Mouse (Mus musculus): ENCODE measurements around the gene Tspear. TPM values are rescaled to one million over a fixed set of nuclear protein-coding genes. Genes with fewer than 3 reads are reported as not detected.

Tspear gene
- polyA plus RNA-seq, 1 experiment from 2014 or later = 0.05 TPM

GRCm38 (mm10) chr10:77890987-77891565, 204.7 kb downstream of the Tspear start:
- Histone ChIP-seq H3K27ac (no peak overlapping the region), H3K9me3 (replicated peaks) (no peaks in the 10 kb centered on the region)
- 61% methylated on average over 8 of the region's 8 CpGs for WGBS (ENCODE audit: insufficient replicate concordance)

DNA sequence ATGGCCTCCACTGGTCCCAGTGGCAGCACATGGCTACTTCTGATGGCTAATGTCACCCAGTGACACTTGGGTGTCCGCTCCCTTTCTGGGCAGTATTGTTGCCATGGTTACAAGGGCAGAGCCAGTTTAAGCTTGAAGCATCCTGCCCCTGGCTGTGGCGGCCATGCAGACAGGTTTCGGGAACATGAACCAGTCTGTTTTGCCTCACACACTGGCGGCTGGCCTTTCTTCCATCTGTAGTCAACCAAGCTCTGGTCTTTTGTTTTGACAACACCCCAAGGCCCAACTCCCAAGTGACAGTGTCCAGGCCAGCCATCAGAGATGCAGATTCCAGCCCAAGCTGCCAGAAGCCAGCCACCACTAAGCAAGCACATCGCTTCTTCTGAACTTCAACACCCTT, 209.2 kb downstream of the Tspear start:
- Histone ChIP-seq H3K27me3 (replicated peaks) (peaks cover 13% of the 10 kb centered on the region), H3K36me3 (no peaks in the 10 kb centered on the region), H3K4me3 (no peak overlapping the region), H3K4me1 (no peaks in the 10 kb centered on the region), H3K4me2 (no peak overlapping the region), H3K9me3 (replicated peaks) (no peaks in the 10 kb centered on the region), H3K27ac (no peak overlapping the region), H3K9ac (no peak overlapping the region)
- no peak for ATAC-seq
- WGBS (ENCODE audit: insufficient replicate concordance) = 60% methylated on average over 5 of the region's 5 CpGs

More at GRCm38 (mm10) chr10:77890987-77891565, 204.7 kb downstream of the Tspear start:
- ATAC-seq = no peak
- H3K9ac ChIP-seq = no peak overlapping the region
- 0 out of 2 replicates have a peak, but pooled peaks cover 6% of the 10 kb centered on the region for H3K27me3 ChIP-seq (replicated peaks)
- H3K4me3 ChIP-seq = no peak overlapping the region
- H3K4me2 ChIP-seq = no peak overlapping the region
- H3K4me1 ChIP-seq = no peaks in the 10 kb centered on the region
- no peaks in the 10 kb centered on the region for H3K36me3 ChIP-seq

DNA sequence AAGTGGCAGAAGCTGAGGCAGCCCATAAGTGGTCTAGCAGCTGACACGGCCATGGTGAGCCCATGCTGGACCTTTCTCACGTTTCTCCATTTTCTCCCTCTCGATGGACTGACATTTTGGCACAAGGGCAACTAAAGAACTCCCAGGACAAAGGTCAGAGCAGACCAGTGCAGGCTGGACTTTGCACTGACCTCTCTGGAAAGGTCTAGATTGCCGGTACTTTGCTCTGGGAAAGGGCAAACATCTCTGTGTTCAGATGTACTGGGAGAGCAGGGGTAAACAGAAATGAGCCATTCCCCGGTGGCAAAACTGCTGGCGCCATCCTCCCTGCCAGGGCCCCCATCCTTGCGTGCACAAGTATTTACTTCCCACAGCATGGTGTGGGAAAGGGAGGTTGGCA, 213.8 kb downstream of the Tspear start:
- Histone ChIP-seq H3K36me3 (no peaks in the 10 kb centered on the region), H3K27ac (0 out of 2 replicates have a peak overlapping the region, but pooled peaks have one; percentile 37), H3K9me3 (replicated peaks) (no peaks in the 10 kb centered on the region), H3K4me3 (no peak overlapping the region), H3K27me3 (replicated peaks) (peaks cover 39% of the 10 kb centered on the region), H3K4me2 (peak overlapping the region; percentile 83), H3K9ac (no peak overlapping the region), H3K4me1 (peaks cover 22% of the 10 kb centered on the region)
- ATAC-seq = no peak
- WGBS (ENCODE audit: insufficient replicate concordance) = 63% methylated on average over 7 of the region's 7 CpGs

DNA sequence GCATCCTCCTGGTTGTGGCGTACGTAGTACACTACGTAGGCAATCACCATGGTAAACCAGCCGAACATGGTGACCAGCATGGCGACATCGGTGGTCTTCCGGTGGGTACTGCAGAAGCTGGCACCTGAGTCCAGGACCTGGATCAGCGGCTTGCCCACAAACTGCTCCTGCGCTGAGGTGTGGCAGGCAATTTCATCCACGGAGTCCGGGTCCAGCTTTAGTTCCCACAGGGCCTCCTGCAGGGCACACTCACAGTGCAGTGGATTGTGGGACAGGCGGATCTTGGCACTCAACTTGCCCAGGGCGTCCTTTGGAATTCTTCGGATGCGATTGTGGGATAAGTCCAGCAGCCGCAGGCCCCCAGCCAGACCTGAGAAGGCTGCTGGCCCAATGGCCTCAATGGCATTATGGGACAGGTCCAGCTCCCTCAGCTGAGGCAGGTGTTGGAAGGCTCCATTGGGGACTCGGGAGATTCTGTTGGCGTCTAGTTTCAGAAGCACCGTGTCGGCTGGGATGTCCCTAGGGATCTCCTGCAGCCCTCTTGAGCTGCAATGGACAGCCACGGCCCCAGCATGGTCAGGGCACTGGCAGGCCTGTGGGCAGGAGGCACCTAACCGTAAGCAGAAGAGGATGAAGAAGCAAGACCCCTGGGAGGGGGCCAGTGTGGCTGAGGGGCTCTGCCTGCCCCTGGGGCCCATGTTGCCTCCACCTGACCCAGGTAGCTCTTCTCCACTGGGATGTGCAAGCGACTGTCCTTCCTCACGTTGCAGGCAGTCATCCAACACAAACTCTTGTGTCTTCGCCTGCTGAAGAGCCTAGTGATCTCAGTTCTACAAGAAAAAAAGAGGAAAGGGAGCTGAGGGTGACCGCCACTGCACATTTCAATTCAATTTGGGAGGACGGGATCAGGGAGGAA, 214.8 kb downstream of the Tspear start:
- Histone ChIP-seq H3K9ac (no peak overlapping the region), H3K36me3 (no peaks in the 10 kb centered on the region), H3K4me2 (peak overlapping the region; percentile 83), H3K4me1 (peaks cover 22% of the 10 kb centered on the region), H3K27me3 (replicated peaks) (peaks cover 39% of the 10 kb centered on the region), H3K27ac (peak overlapping the region; percentile 37; the same call in 1 of the 2 replicates), H3K4me3 (peak overlapping the region; percentile 62), H3K9me3 (replicated peaks) (no peaks in the 10 kb centered on the region)
- ATAC-seq = no peak
- 74% methylated on average over 27 of the region's 27 CpGs for WGBS (ENCODE audit: insufficient replicate concordance)

GRCm38 (mm10) chr10:77901871-77902210, 215.5 kb downstream of the Tspear start:
- Histone ChIP-seq H3K9me3 (replicated peaks) (no peaks in the 10 kb centered on the region), H3K4me2 (peak overlapping the region; percentile 83), H3K27ac (0 out of 2 replicates have a peak overlapping the region, but pooled peaks have one; percentile 20), H3K4me3 (peak overlapping the region; percentile 62), H3K36me3 (no peaks in the 10 kb centered on the region), H3K9ac (peak overlapping the region; percentile 63), H3K27me3 (replicated peaks) (peaks cover 39% of the 10 kb centered on the region), H3K4me1 (peaks cover 22% of the 10 kb centered on the region)
- WGBS (ENCODE audit: insufficient replicate concordance) = 4% methylated on average over 14 of the region's 14 CpGs
- peak; percentile 8; the same call in 1 of the 2 replicates for ATAC-seq

DNA sequence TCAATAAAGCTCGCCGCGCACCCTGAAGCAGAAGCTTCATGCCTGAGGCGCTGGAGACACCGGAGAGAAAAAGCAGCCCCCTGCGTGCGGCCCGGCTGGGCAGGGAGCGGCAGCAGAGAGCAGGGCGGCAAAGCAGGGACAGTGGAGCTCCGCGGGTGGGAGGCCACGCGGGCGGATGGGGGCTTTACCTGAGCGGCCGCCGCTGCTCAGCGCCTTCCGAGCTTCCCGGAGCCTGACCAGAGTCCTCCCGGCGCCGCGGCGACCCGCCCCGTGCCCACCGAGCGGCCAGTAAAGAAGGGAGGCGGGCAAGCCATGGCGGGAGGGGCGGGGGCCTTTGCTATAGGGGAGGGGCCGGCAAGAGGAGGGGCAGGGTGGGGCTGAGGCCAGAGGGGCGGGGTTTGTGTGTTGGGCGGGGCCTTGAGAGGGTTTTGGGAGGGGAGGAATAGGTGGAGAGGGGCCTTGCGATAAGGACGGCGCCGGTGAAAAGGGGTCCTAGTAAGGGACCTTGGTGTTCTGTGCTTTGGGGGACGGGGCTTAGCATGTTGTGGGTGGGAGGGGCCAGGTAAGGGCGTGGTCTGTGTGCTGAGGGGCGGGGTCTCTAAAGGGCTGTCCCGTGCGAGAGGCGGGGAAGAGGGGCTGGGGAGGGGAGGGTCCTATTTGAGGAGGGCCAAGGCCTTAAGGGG, 216.0 kb downstream of the Tspear start, which contains the start of gene Lrrc3:
Lrrc3 (minus strand) TSS at position 326 of the 683 bp plus-strand sequence.
- H3K4me3 ChIP-seq = peak within 1 kb of the TSS; percentile 62
- H3K9ac ChIP-seq = peak within 1 kb of the TSS; percentile 63
- no peaks in the 10 kb centered on the region for H3K9me3 ChIP-seq (replicated peaks)
- H3K4me1 ChIP-seq = peaks cover 22% of the 10 kb centered on the region
- peaks cover 39% of the 10 kb centered on the region for H3K27me3 ChIP-seq (replicated peaks)
- 2% methylated on average over 46 of the region's 46 CpGs for WGBS (ENCODE audit: insufficient replicate concordance)
- H3K27ac ChIP-seq = 0 out of 2 replicates have a peak within 1 kb of the TSS, but pooled peaks have one; percentile 20
- no peaks in the 10 kb centered on the region for H3K36me3 ChIP-seq
- peak within 1 kb of the TSS; percentile 83 for H3K4me2 ChIP-seq
- peak; percentile 69 for ATAC-seq

GRCm38 (mm10) chr10:77902894-77903715, 216.7 kb downstream of the Tspear start:
- H3K27ac ChIP-seq = no peak overlapping the region
- 8% methylated on average over 35 of the region's 35 CpGs for WGBS (ENCODE audit: insufficient replicate concordance)
- peak overlapping the region; percentile 83 for H3K4me2 ChIP-seq
- peaks cover 39% of the 10 kb centered on the region for H3K27me3 ChIP-seq (replicated peaks)
- H3K4me3 ChIP-seq = peak overlapping the region; percentile 62
- no peaks in the 10 kb centered on the region for H3K36me3 ChIP-seq
- H3K4me1 ChIP-seq = peaks cover 22% of the 10 kb centered on the region
- H3K9ac ChIP-seq = no peak overlapping the region
- no peaks in the 10 kb centered on the region for H3K9me3 ChIP-seq (replicated peaks)
- peak; percentile 67 for ATAC-seq

DNA sequence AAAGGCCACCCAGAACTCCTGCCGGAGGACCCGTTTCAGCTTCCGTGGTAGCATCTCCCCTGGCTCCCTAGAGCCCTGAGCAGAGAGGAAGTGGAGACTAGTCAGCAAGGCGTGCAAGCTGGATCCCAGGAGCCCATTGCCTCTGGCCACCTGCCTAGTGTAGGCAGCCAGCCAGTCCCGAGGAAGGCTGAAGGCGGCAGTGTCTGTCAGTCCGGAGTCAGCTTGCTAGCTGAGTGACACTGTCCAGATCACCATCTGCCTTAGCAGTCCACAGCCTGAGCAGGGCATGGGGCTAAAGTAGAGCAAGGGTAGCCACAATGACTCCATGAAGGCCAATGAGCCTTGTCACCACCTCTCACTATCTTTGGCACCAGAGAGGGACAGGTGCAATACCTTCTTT, 226.2 kb downstream of the Tspear start:
- no peak overlapping the region for H3K9ac ChIP-seq
- H3K4me2 ChIP-seq = no peak overlapping the region
- ATAC-seq = no peak
- no peak overlapping the region for H3K27ac ChIP-seq
- 57% methylated on average over 7 of the region's 7 CpGs for WGBS (ENCODE audit: insufficient replicate concordance)
- no peaks in the 10 kb centered on the region for H3K4me1 ChIP-seq
- no peaks in the 10 kb centered on the region for H3K36me3 ChIP-seq
- 0 out of 2 replicates have a peak, but pooled peaks cover 2% of the 10 kb centered on the region for H3K27me3 ChIP-seq (replicated peaks)
- H3K9me3 ChIP-seq (replicated peaks) = no peaks in the 10 kb centered on the region
- H3K4me3 ChIP-seq = no peak overlapping the region

- Histone ChIP-seq H3K4me3 (no peak overlapping the region), H3K27ac (no peak overlapping the region), H3K4me2 (no peak overlapping the region), H3K36me3 (no peaks in the 10 kb centered on the region), H3K9me3 (replicated peaks) (no peaks in the 10 kb centered on the region), H3K9ac (no peak overlapping the region), H3K27me3 (replicated peaks) (0 out of 2 replicates have a peak, but pooled peaks cover 2% of the 10 kb centered on the region), H3K4me1 (no peaks in the 10 kb centered on the region)
- ATAC-seq = no peak
- WGBS (ENCODE audit: insufficient replicate concordance) = 57% methylated on average over 4 of the region's 4 CpGs
Observed at GRCm38 (mm10) chr10:77913292-77913691, 226.9 kb downstream of the Tspear start.

DNA sequence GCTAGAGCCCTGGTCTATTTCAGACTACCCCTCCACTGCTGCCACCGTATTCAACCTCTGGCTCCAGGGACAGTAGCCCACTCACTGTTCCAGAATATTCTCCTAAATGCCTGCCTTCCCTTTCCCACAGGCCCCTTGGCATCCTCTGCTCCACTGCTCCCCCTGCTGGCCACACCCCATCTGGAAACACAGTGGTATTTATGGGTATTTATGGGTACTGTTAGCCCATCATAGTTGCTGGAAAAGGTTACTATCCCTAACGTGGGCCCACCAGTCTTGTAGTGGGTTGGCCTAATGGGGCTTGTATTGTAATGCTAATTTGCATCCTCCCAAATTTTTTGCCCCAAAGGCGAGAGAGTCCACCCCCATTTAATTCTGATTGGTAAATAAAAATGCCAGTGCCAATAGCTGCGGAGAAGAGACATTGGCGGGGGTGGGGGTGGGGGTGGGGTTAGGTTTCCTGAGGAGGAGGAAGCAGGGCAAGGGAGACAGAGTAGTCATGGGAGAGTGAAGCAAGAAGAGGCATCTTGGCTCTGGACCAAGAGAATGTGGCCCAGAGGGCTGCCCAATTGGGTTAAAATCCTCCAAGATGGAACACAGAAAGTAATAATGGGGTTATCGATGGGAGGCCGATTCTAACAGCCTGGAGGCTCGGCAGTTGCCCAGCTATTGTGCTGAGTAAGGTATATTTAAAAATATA, 230.4 kb downstream of the Tspear start:
- no peaks in the 10 kb centered on the region for H3K27me3 ChIP-seq (replicated peaks)
- no peaks in the 10 kb centered on the region for H3K9me3 ChIP-seq (replicated peaks)
- H3K4me1 ChIP-seq = no peaks in the 10 kb centered on the region
- H3K4me3 ChIP-seq = no peak overlapping the region
- ATAC-seq = no peak
- H3K9ac ChIP-seq = no peak overlapping the region
- 52% methylated on average over 8 of the region's 8 CpGs for WGBS (ENCODE audit: insufficient replicate concordance)
- H3K36me3 ChIP-seq = no peaks in the 10 kb centered on the region
- no peak overlapping the region for H3K4me2 ChIP-seq
- H3K27ac ChIP-seq = no peak overlapping the region

DNA sequence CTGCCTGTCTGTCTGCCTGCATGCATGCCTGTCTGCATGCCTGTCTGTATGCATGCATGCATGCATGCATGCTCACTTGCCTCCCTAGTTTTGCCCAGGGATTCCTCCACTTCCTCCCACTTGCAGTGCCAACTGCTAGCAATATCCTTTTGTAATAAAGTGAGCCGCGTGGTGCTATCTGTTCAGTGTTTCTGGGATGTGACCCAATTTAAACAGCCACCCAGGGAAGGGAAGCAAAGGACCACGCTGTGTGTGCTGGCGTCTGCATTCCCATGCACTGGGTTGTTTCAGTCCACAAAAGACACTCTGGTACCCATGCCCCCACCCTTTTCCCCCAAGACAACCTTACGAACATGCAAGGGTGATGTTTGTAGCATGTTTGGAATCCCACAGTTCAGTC, 234.6 kb downstream of the Tspear start:
- H3K27ac ChIP-seq = no peak overlapping the region
- ATAC-seq = no peak
- H3K9me3 ChIP-seq (replicated peaks) = no peaks in the 10 kb centered on the region
- no peaks in the 10 kb centered on the region for H3K36me3 ChIP-seq
- peaks cover 9% of the 10 kb centered on the region; the same call in 1 of the 2 replicates for H3K27me3 ChIP-seq (replicated peaks)
- H3K9ac ChIP-seq = no peak overlapping the region
- 60% methylated on average over 5 of the region's 5 CpGs for WGBS (ENCODE audit: insufficient replicate concordance)
- H3K4me1 ChIP-seq = no peaks in the 10 kb centered on the region
- H3K4me2 ChIP-seq = no peak overlapping the region
- no peak overlapping the region for H3K4me3 ChIP-seq
